Mouse (Mus musculus) erythroblast, embryonic 14.5 days (primary cell): Measurements from ENCODE around the gene Washc4.

Experiments used
- GATA1 ChIP-seq: IDR thresholded peaks from 2 replicates; pipeline ENCODE4 v1.6.1; 2012; ENCODE audit warnings: low read length, inconsistent platforms, mixed read lengths
- TAL1 ChIP-seq: IDR thresholded peaks from 3 replicates; pipeline ENCODE4 v1.6.1; 2012; ENCODE audit warnings: low read length, inconsistent platforms, mixed read lengths

- TF ChIP-seq GATA1 (no peak), TAL1 (no peak)
Measured at GRCm38 (mm10) chr10:83607111-83607510, 63.6 kb downstream of the Washc4 start.
